Mouse (Mus musculus): ENCODE data around the gene Ear14. TPM values are rescaled to one million over a fixed set of nuclear protein-coding genes. Genes with fewer than 3 reads are reported as not detected.
"Not testable (repeated sequence)": the region's sequence is repeated elsewhere in the genome, so short reads cannot be mapped to it uniquely, and the experiment has no call there.

Gene Ear14
- polyA plus RNA-seq, 1 experiment from 2014 or later: not detected

DNA sequence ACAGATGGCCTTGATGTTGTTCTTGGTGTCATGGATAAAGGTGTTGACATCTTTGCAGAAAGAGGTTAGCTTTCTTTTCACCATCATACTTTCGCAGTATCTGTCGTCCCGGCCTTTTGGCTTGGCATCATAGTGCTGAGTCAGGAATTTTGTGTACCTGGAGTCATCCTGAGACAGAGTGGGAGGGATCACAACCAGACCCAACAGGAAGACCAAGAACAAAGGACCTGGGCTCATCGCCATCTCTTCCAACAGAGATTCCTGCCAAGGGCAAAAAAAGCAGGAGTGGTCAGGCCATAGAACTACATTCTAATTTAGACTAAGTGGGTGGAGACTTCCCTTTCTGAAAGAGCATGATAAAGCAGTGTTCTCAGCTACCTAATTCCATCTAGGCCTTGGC, 7.5 kb upstream of the Ear14 start:
- ATAC-seq (ENCODE audit: borderline replicate concordance, extremely low read depth, low FRiP score, low TSS enrichment): no peak
- H3K4me3 ChIP-seq: no peak overlapping the region

DNA sequence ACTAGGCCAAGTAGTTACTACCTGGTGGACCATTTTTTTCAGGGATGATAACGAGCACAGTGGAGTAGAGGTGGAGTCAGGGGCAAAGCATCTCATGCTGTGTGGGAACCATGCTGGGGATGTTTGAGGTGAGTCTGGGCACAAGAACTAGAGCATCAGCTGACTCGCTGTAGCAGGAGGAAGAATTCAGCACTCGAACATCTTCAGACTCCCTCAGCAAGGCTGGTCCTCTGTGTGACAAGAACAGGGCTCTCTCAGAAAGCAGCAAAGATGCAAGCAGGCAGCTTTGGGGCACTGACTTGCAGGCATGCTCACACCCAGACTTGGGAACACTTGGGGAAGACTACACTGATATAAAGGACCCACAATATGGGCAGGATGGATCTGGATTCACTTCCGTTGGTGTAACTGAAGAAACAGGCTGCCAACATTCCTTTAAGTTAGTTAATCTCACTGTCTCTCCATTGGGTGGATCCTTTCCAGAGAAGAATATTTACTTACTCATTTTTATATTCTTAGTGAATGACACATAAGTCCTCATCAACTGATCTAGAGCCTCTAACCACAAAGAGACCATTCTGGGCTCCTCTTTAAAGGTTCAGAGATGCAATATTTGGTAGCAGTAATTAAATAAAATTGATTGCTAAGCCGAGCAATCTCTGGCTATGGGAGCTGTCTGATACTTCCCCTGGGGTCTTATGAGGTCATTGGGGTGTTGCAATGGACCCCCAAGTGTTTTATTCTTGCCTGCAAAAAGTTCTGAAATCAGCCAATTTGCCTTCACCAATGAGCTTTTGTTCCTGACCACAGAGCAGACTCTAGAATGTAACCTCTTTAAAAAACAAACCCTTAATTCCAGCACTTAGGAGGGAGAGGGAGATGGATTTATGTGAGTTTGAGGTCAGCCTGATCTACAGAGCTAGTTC, 3.8 kb upstream of the Ear14 start, which contains the start of gene Ang2:
Ang2 (minus strand) TSS at position 51 of the 926 bp plus-strand sequence.
- Histone ChIP-seq H3K4me1 (no peaks in the 10 kb centered on the region), H3K27me3 (no peaks in the 10 kb centered on the region), H3K9ac (no peak within 1 kb of the TSS), H3K4me2 (no peak within 1 kb of the TSS), H3K9me3 (no peaks in the 10 kb centered on the region), H3K27ac (no peak within 1 kb of the TSS), H3K4me3 (no peak within 1 kb of the TSS), H3K36me3 (no peaks in the 10 kb centered on the region)
- 66% methylated on average over 5 of the region's 5 CpGs for WGBS
- no peak for ATAC-seq (ENCODE audit: borderline replicate concordance, extremely low read depth, low FRiP score, low TSS enrichment)

More for the DNA sequence above, 7.5 kb upstream of the Ear14 start:
- Histone ChIP-seq H3K9ac (no peak overlapping the region), H3K9me3 (no peaks in the 10 kb centered on the region), H3K27ac (no peak overlapping the region), H3K4me2 (no peak overlapping the region), H3K27me3 (no peaks in the 10 kb centered on the region), H3K4me1 (no peaks in the 10 kb centered on the region), H3K36me3 (no peaks in the 10 kb centered on the region)
- 84% methylated on average over 4 of the region's 4 CpGs for WGBS

DNA sequence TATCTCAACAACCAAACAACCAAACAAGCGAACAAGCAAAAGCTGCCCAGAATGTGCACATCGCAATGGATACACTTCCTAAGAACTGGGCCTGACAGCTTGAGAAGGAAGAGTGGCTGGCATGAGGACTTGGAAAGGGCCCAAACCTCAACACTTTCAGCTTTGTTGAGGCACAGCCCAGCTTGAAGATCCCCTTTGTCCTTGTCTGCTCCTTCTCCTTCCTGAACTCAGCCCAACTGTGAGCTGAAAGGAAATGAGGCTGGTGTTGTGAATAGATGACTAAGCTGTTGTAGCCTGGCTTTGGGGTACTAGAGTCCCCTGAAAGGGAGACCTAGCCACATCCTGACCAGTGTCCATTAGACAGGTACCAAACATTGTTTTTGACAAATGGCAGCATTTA, 3.1 kb upstream of the Ear14 start:
- WGBS: 83% methylated on average over 2 of the region's 2 CpGs

DNA sequence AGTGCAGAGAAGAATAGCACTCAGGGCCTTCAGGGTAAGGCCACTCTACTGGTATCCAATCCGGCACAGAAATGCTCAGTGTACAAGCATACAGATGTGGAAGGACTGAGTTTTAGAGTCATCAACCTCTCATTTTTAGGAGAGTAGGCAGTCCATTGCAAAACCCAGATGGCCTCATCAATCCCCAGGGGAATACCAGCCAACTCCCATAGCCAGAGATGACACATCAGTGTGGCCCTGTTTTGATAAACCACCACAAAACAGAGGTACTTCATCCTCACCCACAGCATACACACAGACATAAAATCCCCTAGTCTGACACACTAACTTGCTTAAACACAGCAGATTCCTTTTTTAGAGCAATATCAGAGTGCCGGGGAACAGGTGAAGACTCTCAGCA, 2.7 kb upstream of the Ear14 start:
- H3K4me1 ChIP-seq: no peaks in the 10 kb centered on the region

More for the DNA sequence above, 3.1 kb upstream of the Ear14 start:
- Histone ChIP-seq H3K36me3 (no peaks in the 10 kb centered on the region), H3K4me1 (no peaks in the 10 kb centered on the region), H3K27ac (no peak overlapping the region), H3K4me2 (no peak overlapping the region), H3K9ac (no peak overlapping the region), H3K27me3 (no peaks in the 10 kb centered on the region), H3K9me3 (no peaks in the 10 kb centered on the region), H3K4me3 (no peak overlapping the region)
- no peak for ATAC-seq (ENCODE audit: borderline replicate concordance, extremely low read depth, low FRiP score, low TSS enrichment)

DNA sequence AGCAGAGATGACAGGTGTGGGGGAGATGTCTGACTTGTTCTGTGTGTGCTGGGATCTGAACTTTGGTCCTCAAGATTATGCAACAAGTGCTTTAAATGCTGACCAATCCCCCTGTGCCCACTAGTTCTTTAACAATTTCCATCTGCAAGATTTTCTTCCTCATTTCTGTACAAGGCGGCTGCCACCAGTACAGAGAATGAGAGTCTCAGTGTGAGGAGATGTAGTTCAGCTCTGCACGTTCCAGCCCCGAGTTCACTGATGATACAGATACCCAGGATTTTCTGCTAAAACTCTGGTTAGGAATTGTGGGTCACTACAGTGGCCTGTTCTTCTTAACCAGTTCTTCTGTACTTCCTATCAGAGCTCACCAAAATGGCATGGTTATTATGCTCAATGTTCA, 16.9 kb downstream of the Ear14 start:
- not testable (repeated sequence) for H3K9ac ChIP-seq; H3K9me3 ChIP-seq; H3K4me1 ChIP-seq; H3K27ac ChIP-seq; H3K36me3 ChIP-seq; ATAC-seq (ENCODE audit: borderline replicate concordance, extremely low read depth, low FRiP score, low TSS enrichment); H3K27me3 ChIP-seq; H3K4me2 ChIP-seq; H3K4me3 ChIP-seq
- 86% methylated on average over 3 of the region's 3 CpGs for WGBS

More for the DNA sequence above, 2.7 kb upstream of the Ear14 start:
- ATAC-seq (ENCODE audit: borderline replicate concordance, extremely low read depth, low FRiP score, low TSS enrichment): no peak
- Histone ChIP-seq H3K27me3 (no peaks in the 10 kb centered on the region), H3K4me3 (no peak overlapping the region), H3K36me3 (no peaks in the 10 kb centered on the region), H3K9me3 (no peaks in the 10 kb centered on the region), H3K27ac (no peak overlapping the region), H3K4me2 (no peak overlapping the region), H3K9ac (no peak overlapping the region)
- 85% methylated on average over 2 of the region's 2 CpGs for WGBS

DNA sequence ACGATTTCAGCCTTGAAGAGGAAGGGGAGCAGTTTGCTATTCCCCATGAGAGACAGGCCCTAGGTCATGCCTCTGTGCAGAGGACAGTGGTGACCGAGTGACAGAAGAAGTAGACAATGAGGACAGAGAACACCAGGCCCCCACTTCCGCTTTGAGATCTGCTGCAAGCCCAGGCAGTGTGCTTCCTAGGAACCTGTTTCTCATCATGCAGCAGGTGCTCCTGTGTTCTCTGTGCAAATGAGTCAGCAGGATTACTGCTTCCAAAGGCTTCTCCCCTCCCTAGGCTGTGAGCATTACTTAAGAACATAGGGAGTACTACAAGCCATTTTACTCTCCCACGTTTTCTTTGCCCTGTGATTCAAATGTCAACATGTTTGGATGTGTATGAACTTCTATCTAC, 26.5 kb downstream of the Ear14 start:
- H3K4me1 ChIP-seq; H3K4me3 ChIP-seq; H3K9ac ChIP-seq; H3K36me3 ChIP-seq; H3K27ac ChIP-seq; H3K27me3 ChIP-seq; H3K4me2 ChIP-seq; ATAC-seq (ENCODE audit: borderline replicate concordance, extremely low read depth, low FRiP score, low TSS enrichment); H3K9me3 ChIP-seq: not testable (repeated sequence)
- WGBS: 59% methylated on average over 4 of the region's 4 CpGs

DNA sequence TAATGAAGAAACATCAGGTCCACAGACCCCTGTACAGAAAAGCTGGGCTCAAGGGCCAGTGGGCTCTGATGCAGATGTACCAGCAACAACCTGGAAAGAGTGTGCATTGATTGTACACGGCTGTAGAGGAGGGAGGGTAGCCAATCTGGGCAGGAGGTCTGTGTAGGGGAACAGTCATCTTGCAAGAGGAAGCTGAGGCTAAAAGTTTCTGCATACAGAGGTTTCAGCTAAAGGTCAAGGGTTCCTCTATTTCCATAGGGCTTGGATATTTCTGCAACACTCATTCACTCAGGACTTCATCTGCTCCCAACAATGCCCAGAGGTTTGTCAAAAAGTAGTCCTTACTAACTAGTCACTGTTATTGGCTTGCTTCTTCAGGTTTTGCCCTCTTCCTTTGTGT, 34.3 kb downstream of the Ear14 start:
- not testable (repeated sequence) for H3K4me1 ChIP-seq; H3K36me3 ChIP-seq; H3K4me3 ChIP-seq; H3K9ac ChIP-seq; H3K9me3 ChIP-seq; H3K27ac ChIP-seq; H3K27me3 ChIP-seq; H3K4me2 ChIP-seq; ATAC-seq (ENCODE audit: borderline replicate concordance, extremely low read depth, low FRiP score, low TSS enrichment)
- 75% methylated on average over 1 of the region's 1 CpGs for WGBS

DNA sequence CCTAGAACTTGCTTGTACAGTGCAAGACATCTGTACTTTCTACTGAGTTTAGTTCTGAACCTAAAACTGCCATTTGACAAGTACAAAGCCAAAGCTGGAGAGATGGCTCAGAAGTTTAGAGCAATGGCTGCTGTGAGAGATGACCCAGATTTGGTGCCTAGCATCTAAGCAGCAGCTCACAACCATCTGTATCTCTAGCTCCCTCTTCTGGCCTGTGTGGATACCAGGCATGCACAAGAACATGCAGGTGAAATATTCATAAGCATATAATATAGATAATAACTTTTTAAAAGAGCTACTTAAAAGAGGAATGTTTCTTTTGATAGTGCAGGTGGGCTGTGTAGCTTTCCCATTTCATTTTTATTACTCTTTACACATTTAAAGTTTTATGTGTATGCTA, 37.7 kb downstream of the Ear14 start:
- Histone ChIP-seq H3K36me3 (no peaks in the 10 kb centered on the region), H3K27me3 (no peaks in the 10 kb centered on the region), H3K4me1 (no peaks in the 10 kb centered on the region), H3K9ac (no peak overlapping the region), H3K9me3 (no peaks in the 10 kb centered on the region), H3K4me3 (no peak overlapping the region), H3K27ac (no peak overlapping the region), H3K4me2 (no peak overlapping the region)
- no peak for ATAC-seq (ENCODE audit: borderline replicate concordance, extremely low read depth, low FRiP score, low TSS enrichment)

DNA sequence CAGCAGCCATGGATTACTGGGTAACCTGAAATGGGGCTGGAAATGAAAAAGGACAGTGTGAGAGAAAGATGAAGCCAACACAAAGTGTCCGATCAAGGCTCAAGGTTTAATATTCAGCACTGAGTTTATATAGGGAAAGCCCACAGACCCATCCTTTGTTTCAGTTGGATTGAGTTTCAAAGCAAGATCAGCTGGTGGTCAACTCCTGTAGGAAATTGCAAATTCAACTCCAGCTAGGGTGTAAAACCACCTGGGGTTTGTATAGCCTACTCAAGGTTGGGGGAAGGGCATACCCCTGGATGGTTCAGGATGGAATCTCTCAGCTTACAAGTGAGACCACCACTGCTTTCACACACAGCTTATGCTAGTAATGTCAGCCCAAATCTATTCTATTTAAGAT, 44.5 kb downstream of the Ear14 start:
- Histone ChIP-seq H3K9me3 (no peaks in the 10 kb centered on the region), H3K36me3 (no peaks in the 10 kb centered on the region), H3K27ac (no peak overlapping the region), H3K27me3 (no peaks in the 10 kb centered on the region), H3K4me2 (no peak overlapping the region), H3K4me3 (no peak overlapping the region), H3K9ac (no peak overlapping the region), H3K4me1 (no peaks in the 10 kb centered on the region)
- 83% methylated on average over 1 of the region's 1 CpGs for WGBS
- ATAC-seq (ENCODE audit: borderline replicate concordance, extremely low read depth, low FRiP score, low TSS enrichment): no peak

DNA sequence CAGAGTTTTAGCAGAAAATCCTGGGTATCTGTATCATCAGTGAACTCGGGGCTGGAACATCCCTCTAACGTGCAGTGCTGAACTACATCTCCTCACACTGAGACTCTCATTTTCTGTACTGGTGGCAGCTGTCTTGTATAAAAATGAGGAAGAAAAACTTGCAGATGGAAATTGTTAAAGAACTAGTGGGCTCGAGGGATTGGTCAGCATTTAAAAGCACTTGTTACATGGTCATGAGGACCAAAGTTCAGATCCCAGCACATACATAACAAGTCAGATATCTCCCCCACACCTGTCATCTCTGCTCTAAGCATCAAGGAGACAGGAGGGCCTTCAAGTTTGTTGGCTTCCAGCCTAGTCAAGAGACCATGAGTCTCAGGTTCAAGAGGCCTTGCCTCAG, 47.2 kb downstream of the Ear14 start:
- H3K27me3 ChIP-seq: no peaks in the 10 kb centered on the region
- no peak overlapping the region for H3K4me3 ChIP-seq
- no peaks in the 10 kb centered on the region for H3K9me3 ChIP-seq
- H3K36me3 ChIP-seq: no peaks in the 10 kb centered on the region
- H3K4me1 ChIP-seq: no peaks in the 10 kb centered on the region
- H3K4me2 ChIP-seq: no peak overlapping the region
- whole genome bisulfite sequencing: 69% methylated on average over 3 of the region's 3 CpGs
- H3K27ac ChIP-seq: no peak overlapping the region
- ATAC-seq (ENCODE audit: borderline replicate concordance, extremely low read depth, low FRiP score, low TSS enrichment): no peak
- H3K9ac ChIP-seq: no peak overlapping the region

DNA sequence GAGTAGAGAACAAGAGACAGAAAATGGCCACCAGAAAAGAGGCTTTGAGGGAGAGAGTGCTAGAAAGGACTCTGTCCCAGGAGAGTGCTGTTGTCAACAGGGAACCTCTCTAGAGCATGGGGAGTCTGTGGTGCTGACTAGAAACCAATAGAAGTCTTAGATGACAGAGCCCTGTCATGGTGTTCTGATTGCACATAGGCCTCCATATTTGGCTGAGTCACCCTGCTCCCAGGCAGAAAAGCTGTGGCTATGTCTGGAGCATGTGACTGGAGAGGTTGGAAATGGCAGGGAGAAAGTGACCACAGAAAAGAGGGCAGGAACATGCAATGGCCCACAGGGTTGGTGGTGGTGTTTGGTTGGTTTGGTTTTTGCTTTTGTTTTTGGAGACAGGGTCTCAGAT, 49.0 kb downstream of the Ear14 start:
- not testable (repeated sequence) for H3K36me3 ChIP-seq; H3K4me2 ChIP-seq; H3K4me3 ChIP-seq; H3K27ac ChIP-seq; H3K9me3 ChIP-seq; H3K27me3 ChIP-seq; ATAC-seq (ENCODE audit: borderline replicate concordance, extremely low read depth, low FRiP score, low TSS enrichment); H3K9ac ChIP-seq; H3K4me1 ChIP-seq

DNA sequence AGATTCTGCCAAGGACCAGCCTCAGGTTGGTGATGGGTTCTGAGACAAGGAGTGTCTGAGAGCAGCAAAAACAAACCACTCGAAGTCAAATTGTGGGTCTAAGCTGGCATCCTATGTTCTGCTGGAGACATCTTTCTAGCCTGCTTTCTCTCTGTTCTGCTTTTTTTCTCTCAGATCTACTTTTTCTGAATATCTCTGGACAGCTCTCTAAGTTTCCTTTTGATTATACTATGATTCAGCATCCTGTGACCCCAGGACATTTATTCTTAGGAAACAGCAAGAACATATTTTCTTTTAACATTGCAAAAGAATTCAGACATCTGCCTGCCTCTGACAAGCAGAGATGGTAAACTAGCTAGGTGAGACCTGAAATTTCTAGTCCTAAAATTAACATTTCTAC, 50.4 kb downstream of the Ear14 start:
- H3K4me3 ChIP-seq: no peak overlapping the region
- H3K9ac ChIP-seq: no peak overlapping the region
- no peaks in the 10 kb centered on the region for H3K36me3 ChIP-seq
- no peak overlapping the region for H3K4me2 ChIP-seq
- WGBS: 79% methylated on average over 1 of the region's 1 CpGs
- ATAC-seq (ENCODE audit: borderline replicate concordance, extremely low read depth, low FRiP score, low TSS enrichment): no peak
- no peaks in the 10 kb centered on the region for H3K27me3 ChIP-seq
- H3K4me1 ChIP-seq: no peaks in the 10 kb centered on the region
- no peaks in the 10 kb centered on the region for H3K9me3 ChIP-seq
- H3K27ac ChIP-seq: no peak overlapping the region

Measured in lung, embryonic 15.5 days (tissue).